Mouse (Mus musculus) forebrain, embryonic 11.5 days (tissue): ENCODE measurements around the gene 1520401A03Rik. TPM values are rescaled to one million over a fixed set of nuclear protein-coding genes. Genes with fewer than 3 reads are reported as not detected.
A peak's percentile ranks its signal among the peaks of the same experiment; 100 is the strongest.

Experiments used
- ATAC-seq: fragments of 200-750 bp; cut with Nextera tagmentation; replicated peaks from 2 replicates; pipeline ENCODE4 v1.8.0; 2017; ENCODE audit warnings: moderate TSS enrichment; ENCODE audit not compliant: low FRiP score
- DNase-seq: peaks from one replicate; pipeline ENCODE4 v3.0.0-alpha.2; 2017; ENCODE audit warnings: low spot score
- H3K27ac ChIP-seq: fragments of 300-500 bp; sonication (generic); 2 replicates; pipeline ENCODE4 v1.5.1; 2014; ENCODE audit warnings: low read depth, low read length
- H3K27me3 ChIP-seq: fragments of 300-500 bp; sonication (generic); 2 replicates; pipeline ENCODE4 v1.6.1; 2014; ENCODE audit warnings: mild to moderate bottlenecking, low read length, mixed read lengths; ENCODE audit not compliant: control insufficient read depth, insufficient read depth
- H3K36me3 ChIP-seq: fragments of 300-500 bp; sonication (generic); 2 replicates; pipeline ENCODE4 v1.6.1; 2014; ENCODE audit warnings: mild to moderate bottlenecking, low read length, moderate library complexity, mixed read lengths; ENCODE audit not compliant: control insufficient read depth, insufficient read depth
- H3K4me1 ChIP-seq: fragments of 300-500 bp; sonication (generic); replicated peaks from 2 replicates; pipeline ENCODE4 v1.6.1; 2014; ENCODE audit warnings: low read length, mixed read lengths; ENCODE audit not compliant: control insufficient read depth, insufficient read depth
- H3K4me2 ChIP-seq: fragments of 300-500 bp; sonication (generic); 2 replicates; pipeline ENCODE4 v1.6.1; 2014; ENCODE audit warnings: low read depth, mild to moderate bottlenecking, low read length, moderate library complexity, mixed read lengths; ENCODE audit not compliant: severe bottlenecking
- H3K4me3 ChIP-seq: fragments of 300-500 bp; sonication (generic); 2 replicates; pipeline ENCODE4 v1.5.1; 2014; ENCODE audit warnings: low read depth, low read length
- H3K9ac ChIP-seq: fragments of 300-500 bp; sonication (generic); 2 replicates; pipeline ENCODE4 v1.6.1; 2014; ENCODE audit warnings: low read length
- H3K9me3 ChIP-seq: fragments of 300-500 bp; sonication (generic); 2 replicates; pipeline ENCODE4 v1.6.1; 2016; ENCODE audit warnings: low read length, mixed read lengths; ENCODE audit not compliant: control insufficient read depth
- WGBS: fragments of 180-500 bp; shearing (Covaris S2); extraction: QIAGEN DNeasy Blood & Tissue Kit; methylation state at CpG from one replicate; pipeline ENCODE4 v1.1.7; 2014; 5-methylcytosine and 5-hydroxymethylcytosine counted together
- polyA plus RNA-seq: library from polyadenylated mRNA; unstranded; fragments of >200 nt; fragmentation: Nextera tagmentation; extraction: Ambion mirVana; gene quantifications from 2 replicates; pipeline ENCODE4 v1.2.1, GENCODE M21; 2014

1520401A03Rik gene
- polyA plus RNA-seq, 1 experiment from 2014 or later: not detected

DNA sequence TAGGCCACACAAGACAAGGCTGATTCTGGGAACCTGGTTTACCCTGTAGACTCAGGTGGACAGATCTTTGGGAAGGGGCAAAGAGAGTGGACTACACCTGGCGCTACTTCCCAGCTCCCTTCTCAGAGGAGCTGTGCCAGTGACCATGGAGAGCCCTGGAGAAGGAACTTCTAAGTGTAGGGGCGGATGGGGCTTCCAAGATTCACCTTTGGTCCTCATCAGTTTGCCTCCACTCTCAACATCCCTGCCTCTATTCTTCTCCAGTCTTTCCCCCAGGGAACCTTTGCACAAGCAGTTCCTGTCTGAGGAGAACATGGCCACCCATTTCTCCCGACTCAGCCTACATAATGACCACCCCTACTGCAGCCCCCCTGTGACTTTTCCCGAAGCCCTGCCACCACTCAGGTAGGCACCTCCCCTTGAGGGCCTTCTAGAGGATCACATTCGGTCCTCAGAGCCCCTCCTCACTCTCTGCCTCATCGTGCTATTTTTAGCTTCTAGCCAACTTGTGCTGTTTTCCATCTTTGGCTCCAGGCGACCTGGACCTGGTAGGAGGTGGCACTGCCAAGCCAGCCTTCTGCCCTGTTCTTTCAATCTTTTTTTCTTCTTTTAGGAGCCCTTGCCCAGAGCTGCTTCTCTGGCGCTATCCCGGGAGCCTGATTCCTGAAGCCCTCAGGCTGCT lies 48.2 kb downstream of the 1520401A03Rik start:
- H3K9me3 ChIP-seq: no peaks in the 10 kb centered on the region
- peaks cover 9% of the 10 kb centered on the region; the same call in 1 of the 2 replicates for H3K4me1 ChIP-seq
- WGBS: 47% methylated on average over 9 of the region's 9 CpGs
- DNase-seq: no peak
- peaks cover 18% of the 10 kb centered on the region for H3K27me3 ChIP-seq
- no peak overlapping the region for H3K27ac ChIP-seq
- H3K4me3 ChIP-seq: peak overlapping the region; percentile 44
- ATAC-seq: no peak
- H3K4me2 ChIP-seq: peak overlapping the region; percentile 78
- peak overlapping the region; percentile 56 for H3K9ac ChIP-seq
- no peaks in the 10 kb centered on the region for H3K36me3 ChIP-seq

- Histone ChIP-seq H3K9ac (peak within 1 kb of the TSS; percentile 56), H3K4me2 (peak within 1 kb of the TSS; percentile 78), H3K27ac (0 out of 2 replicates have a peak within 1 kb of the TSS, but pooled peaks have one; percentile 3), H3K4me1 (peaks cover 9% of the 10 kb centered on the region; the same call in 1 of the 2 replicates), H3K27me3 (peaks cover 10% of the 10 kb centered on the region), H3K9me3 (no peaks in the 10 kb centered on the region), H3K4me3 (peak within 1 kb of the TSS; percentile 44), H3K36me3 (no peaks in the 10 kb centered on the region)
- DNase-seq (peak; percentile 94), ATAC-seq (peak; percentile 92)
- WGBS: under 1% methylated on average over 45 of the region's 45 CpGs
Observed at GRCm38 (mm10) chr17:23673424-23674073, 49.0 kb downstream of the 1520401A03Rik start, which contains the start of the genes Hcfc1r1 and Thoc6. Gene Hcfc1r1 (plus strand): TSS chr17:23673596. Gene Thoc6 (minus strand): TSS chr17:23673882.

- Histone ChIP-seq H3K9ac (no peak overlapping the region), H3K4me1 (peaks cover 9% of the 10 kb centered on the region; the same call in 1 of the 2 replicates), H3K27ac (no peak overlapping the region), H3K36me3 (no peaks in the 10 kb centered on the region), H3K27me3 (peaks cover 8% of the 10 kb centered on the region), H3K4me2 (peak overlapping the region; percentile 78), H3K9me3 (no peaks in the 10 kb centered on the region), H3K4me3 (no peak overlapping the region)
- ATAC-seq: no peak
- no peak for DNase-seq
- WGBS: 73% methylated on average over 3 of the region's 3 CpGs
Observed at GRCm38 (mm10) chr17:23672761-23673160, 49.8 kb downstream of the 1520401A03Rik start.

DNA sequence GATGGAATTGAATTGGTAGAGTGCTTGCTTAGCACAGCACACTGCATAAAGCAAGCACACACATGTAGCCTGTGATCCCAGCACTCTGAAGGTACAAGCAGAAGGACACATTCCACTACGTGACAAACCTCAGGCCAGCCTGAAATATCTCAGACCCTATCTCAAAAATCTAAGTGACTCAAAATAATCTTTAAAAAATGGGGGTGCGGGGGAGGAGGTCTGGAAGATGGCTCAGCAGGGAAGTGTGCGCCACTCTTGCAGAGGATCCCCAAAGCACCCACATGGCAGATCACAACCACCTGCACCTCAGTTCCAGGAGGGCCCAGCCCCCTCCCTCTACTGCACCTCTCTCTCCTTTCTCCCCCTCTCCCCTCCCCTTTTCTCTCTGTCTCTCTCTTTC lies 51.1 kb downstream of the 1520401A03Rik start:
- DNase-seq (no peak), ATAC-seq (no peak)
- Histone ChIP-seq H3K27me3 (peaks cover 8% of the 10 kb centered on the region), H3K36me3 (no peaks in the 10 kb centered on the region), H3K4me2 (no peak overlapping the region), H3K4me3 (no peak overlapping the region), H3K27ac (no peak overlapping the region), H3K9ac (no peak overlapping the region), H3K9me3 (no peaks in the 10 kb centered on the region), H3K4me1 (peaks cover 9% of the 10 kb centered on the region; the same call in 1 of the 2 replicates)
- 97% methylated on average over 3 of the region's 3 CpGs for WGBS

DNA sequence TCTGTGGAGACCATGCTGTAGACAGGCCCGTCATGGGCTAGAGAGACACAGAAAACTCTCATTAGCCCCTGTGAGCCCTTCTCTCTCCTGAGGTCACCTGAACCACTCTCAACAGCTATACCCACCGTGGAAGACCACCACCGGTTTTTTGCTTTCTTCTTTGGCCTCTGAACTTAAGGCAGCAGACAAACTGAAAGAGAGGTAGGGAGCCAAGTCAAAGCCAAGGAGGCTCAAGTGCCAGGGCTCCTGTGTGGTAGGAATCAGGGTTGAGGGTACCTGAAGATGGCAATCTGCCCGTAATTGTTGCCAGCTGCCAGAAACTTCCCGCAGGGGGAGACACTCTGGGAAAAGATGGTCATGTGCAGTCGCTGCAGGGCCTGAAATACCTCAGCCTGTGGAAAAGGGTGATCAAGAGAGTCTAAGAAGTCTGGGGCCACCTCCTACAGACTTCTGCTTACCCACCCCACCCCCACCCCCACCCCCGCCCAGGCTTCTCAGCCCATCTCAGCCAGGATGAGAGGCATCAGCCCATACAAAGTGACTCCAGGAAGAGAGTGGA lies 52.0 kb downstream of the 1520401A03Rik start:
- WGBS: 95% methylated on average over 7 of the region's 7 CpGs
- no peak overlapping the region for H3K4me2 ChIP-seq
- H3K9me3 ChIP-seq: no peaks in the 10 kb centered on the region
- no peak overlapping the region for H3K27ac ChIP-seq
- no peak for DNase-seq
- H3K9ac ChIP-seq: no peak overlapping the region
- H3K4me1 ChIP-seq: peaks cover 5% of the 10 kb centered on the region; the same call in 1 of the 2 replicates
- no peaks in the 10 kb centered on the region for H3K36me3 ChIP-seq
- ATAC-seq: no peak
- H3K4me3 ChIP-seq: no peak overlapping the region
- H3K27me3 ChIP-seq: peaks cover 6% of the 10 kb centered on the region

DNA sequence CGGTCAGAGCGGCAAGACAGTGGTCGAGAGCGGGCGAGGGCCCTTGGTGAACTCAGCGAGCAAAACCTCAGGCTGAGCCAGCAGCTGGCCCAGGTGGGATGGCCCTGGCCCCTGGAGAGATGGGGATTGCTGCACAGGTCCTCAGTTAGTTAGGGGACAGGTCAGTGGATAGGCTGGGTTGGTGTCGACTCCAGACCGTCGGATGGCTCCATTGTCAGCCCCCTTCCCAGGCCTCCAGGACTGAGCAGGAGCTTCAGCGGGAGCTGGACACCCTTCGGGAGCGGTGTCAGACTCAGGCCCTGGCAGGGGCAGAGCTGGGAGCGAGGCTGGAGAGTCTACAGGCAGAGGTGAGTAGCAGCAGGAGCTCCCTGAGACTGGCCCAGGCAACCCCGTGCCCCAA lies 57.1 kb downstream of the 1520401A03Rik start:
- DNase-seq (no peak), ATAC-seq (no peak)
- H3K4me1 ChIP-seq: 0 out of 2 replicates have a peak, but pooled peaks cover 2% of the 10 kb centered on the region
- no peaks in the 10 kb centered on the region for H3K9me3 ChIP-seq
- no peak overlapping the region for H3K4me2 ChIP-seq
- H3K27ac ChIP-seq: no peak overlapping the region
- H3K36me3 ChIP-seq: no peaks in the 10 kb centered on the region
- WGBS: 83% methylated on average over 14 of the region's 14 CpGs
- peaks cover 14% of the 10 kb centered on the region for H3K27me3 ChIP-seq
- H3K9ac ChIP-seq: no peak overlapping the region
- H3K4me3 ChIP-seq: no peak overlapping the region

DNA sequence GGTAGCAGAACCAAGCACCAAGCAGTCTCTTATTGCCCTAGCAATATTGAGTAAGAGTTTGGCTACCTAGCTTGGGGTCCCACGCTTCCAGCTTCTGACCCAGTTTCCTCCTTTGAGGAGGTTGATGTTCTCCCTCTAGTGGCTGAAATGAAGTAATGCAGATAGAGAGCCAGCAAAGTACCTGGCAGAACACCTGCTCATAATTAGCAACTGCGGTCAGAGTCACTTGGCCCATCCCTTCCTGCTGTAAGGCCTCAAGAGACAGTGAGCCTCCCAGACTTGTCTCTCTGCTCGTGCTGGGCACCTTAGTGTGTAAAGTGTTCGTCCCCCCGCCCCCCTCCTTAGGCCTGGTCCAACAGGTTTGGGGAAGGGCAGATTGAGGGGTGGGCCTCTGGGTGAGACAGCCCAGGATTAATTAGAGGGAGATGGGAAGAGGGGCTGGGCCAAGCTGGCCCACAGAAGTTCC lies 58.0 kb downstream of the 1520401A03Rik start:
- DNase-seq: no peak
- Histone ChIP-seq H3K27ac (no peak overlapping the region), H3K4me3 (no peak overlapping the region), H3K36me3 (no peaks in the 10 kb centered on the region), H3K9me3 (no peaks in the 10 kb centered on the region), H3K9ac (no peak overlapping the region), H3K4me1 (0 out of 2 replicates have a peak, but pooled peaks cover 2% of the 10 kb centered on the region), H3K4me2 (no peak overlapping the region), H3K27me3 (peaks cover 23% of the 10 kb centered on the region)
- peak; percentile 49 for ATAC-seq
- 10% methylated on average over 5 of the region's 5 CpGs for WGBS

GRCm38 (mm10) chr17:23661526-23661925 lies 61.1 kb downstream of the 1520401A03Rik start:
- H3K27me3 ChIP-seq: peaks cover 23% of the 10 kb centered on the region
- no peak overlapping the region for H3K4me2 ChIP-seq
- H3K4me3 ChIP-seq: no peak overlapping the region
- H3K9ac ChIP-seq: no peak overlapping the region
- H3K27ac ChIP-seq: no peak overlapping the region
- ATAC-seq (no peak), DNase-seq (peak; percentile 71)
- H3K9me3 ChIP-seq: no peaks in the 10 kb centered on the region; the same call in 1 of the 2 replicates
- 4% methylated on average over 9 of the region's 9 CpGs for WGBS
- H3K36me3 ChIP-seq: no peaks in the 10 kb centered on the region
- 0 out of 2 replicates have a peak, but pooled peaks cover 2% of the 10 kb centered on the region for H3K4me1 ChIP-seq
